ENCODE assay signal across 8 mouse cellular contexts in the genomic region with DNA sequence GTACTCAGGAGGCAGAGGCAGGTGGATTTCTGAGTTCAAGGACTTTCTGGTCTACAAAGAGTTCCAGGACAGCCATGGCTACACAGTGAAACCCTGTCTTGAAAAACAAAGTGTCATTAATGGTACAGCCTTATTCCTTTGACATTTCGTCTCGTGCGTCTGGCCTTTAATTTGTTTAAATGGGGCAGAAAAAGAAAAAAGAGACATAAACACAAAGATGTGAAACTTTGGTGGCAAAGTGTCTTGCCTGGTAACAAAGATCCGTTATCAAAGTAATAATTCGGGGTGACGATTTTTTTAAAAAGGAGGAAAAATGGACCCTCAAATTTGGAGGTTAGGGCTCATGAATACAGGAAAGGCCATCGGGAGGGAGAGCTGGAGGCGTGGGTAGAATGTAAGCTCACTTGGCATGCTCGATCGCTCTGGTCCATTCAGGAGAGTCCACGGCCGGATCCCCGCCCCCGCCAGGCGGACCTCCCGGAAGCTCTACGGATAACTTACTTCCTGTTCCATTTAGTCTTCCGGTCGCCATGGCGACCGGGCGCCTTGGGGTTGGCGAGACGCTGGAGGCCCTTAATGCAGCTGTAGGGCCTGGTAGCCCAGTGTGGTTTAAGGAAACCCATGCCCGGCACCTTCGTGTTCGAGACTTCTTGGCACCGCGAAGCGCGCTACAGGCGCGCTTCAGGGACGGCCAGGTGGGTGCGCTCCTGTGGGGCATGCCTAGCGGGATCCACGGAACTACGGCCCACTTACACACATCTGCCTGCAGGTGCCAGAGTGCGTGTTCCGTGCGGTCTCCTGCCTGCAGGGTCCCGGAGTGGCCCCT. TPM values are rescaled to one million over a fixed set of nuclear protein-coding genes. Genes with fewer than 3 reads are reported as not detected.
DNase-seq lines count a peak whose midpoint lies in the region; ATAC-seq and TF ChIP-seq lines count a peak whose summit lies in the region.

A gene (plus strand): TSS at position 506 of the 826 bp plus-strand sequence.

- peak within 1 kb of the TSS; percentile 84 for H3K27ac ChIP-seq in heart, embryonic 10.5 days
- H3K27ac ChIP-seq in kidney, embryonic 15.5 days: peak within 1 kb of the TSS; percentile 79
- H3K27ac ChIP-seq in liver, embryonic 12.5 days: peak within 1 kb of the TSS; percentile 95
- peak within 1 kb of the TSS; percentile 75 for H3K27ac ChIP-seq in stomach, embryonic 15.5 days

- no peaks in the 10 kb centered on the region for H3K27me3 ChIP-seq in C2C12 (ENCODE audit: control insufficient read depth, insufficient read depth, insufficient read length)
- H3K27me3 ChIP-seq in heart, embryonic 10.5 days (ENCODE audit: insufficient read depth, poor library complexity, severe bottlenecking): no peaks in the 10 kb centered on the region
- no peaks in the 10 kb centered on the region for H3K27me3 ChIP-seq in kidney, embryonic 15.5 days
- H3K27me3 ChIP-seq in liver, embryonic 12.5 days (replicated peaks): no peaks in the 10 kb centered on the region
- H3K27me3 ChIP-seq in stomach, embryonic 15.5 days (replicated peaks): no peaks in the 10 kb centered on the region

- DNase-seq in brain, adult 2 months (ENCODE audit: low read depth, low spot score): peak; percentile 97
- DNase-seq in heart, embryonic 10.5 days (ENCODE audit: low spot score): peak; percentile 98
- peak; percentile 83 to 88 for DNase-seq in natural killer cell, adult 2 months (ENCODE audit: low spot score in 2 of 2)

- H3K79me2 ChIP-seq in C2C12 (ENCODE audit: control insufficient read depth, insufficient read depth): peaks cover 11% of the 10 kb centered on the region

- H3K4me1 ChIP-seq in heart, embryonic 10.5 days: peaks cover 64% of the 10 kb centered on the region
- H3K4me1 ChIP-seq in kidney, embryonic 15.5 days: peaks cover 57% of the 10 kb centered on the region
- peaks cover 62% of the 10 kb centered on the region for H3K4me1 ChIP-seq in liver, embryonic 12.5 days
- H3K4me1 ChIP-seq in stomach, embryonic 15.5 days: peaks cover 34% of the 10 kb centered on the region

- peak within 1 kb of the TSS; percentile 49 for H3K4me3 ChIP-seq in C2C12 (ENCODE audit: insufficient read depth, poor library complexity, severe bottlenecking)
- peak within 1 kb of the TSS; percentile 85 for H3K4me3 ChIP-seq in heart, embryonic 10.5 days
- peak within 1 kb of the TSS; percentile 74 for H3K4me3 ChIP-seq in kidney, embryonic 15.5 days (replicated peaks)
- H3K4me3 ChIP-seq in liver, embryonic 12.5 days: peak within 1 kb of the TSS; percentile 80
- peak within 1 kb of the TSS; percentile 69 for H3K4me3 ChIP-seq in stomach, embryonic 15.5 days (replicated peaks)

- TF ChIP-seq CTCF in C2C12 (IDR thresholded peaks at IDR 0.05; ENCODE audit: control insufficient read depth, insufficient read depth, insufficient read length): no peak

- WGBS in heart, embryonic 10.5 days: 7% methylated on average over 42 of the region's 42 CpGs
- WGBS in kidney, embryonic 15.5 days: 5% methylated on average over 42 of the region's 42 CpGs
- 5% methylated on average over 42 of the region's 42 CpGs for WGBS in liver, embryonic 12.5 days (ENCODE audit: insufficient replicate concordance)
- WGBS in stomach, embryonic 15.5 days: 6% methylated on average over 42 of the region's 42 CpGs

- peaks cover 5% of the 10 kb centered on the region for H3K79me3 ChIP-seq in C2C12 (ENCODE audit: low read depth)

- peak within 1 kb of the TSS; percentile 73 for H3ac ChIP-seq in C2C12 (ENCODE audit: control insufficient read depth, insufficient read length, low read depth)

- ATAC-seq in erythroblast, adult 5-6 weeks (replicated peaks; ENCODE audit: low FRiP score, poor library complexity, severe bottlenecking): peak; percentile 58
- ATAC-seq in kidney, embryonic 15.5 days (replicated peaks; ENCODE audit: low FRiP score): peak; percentile 70
- peak; percentile 71 for ATAC-seq in liver, embryonic 12.5 days
- ATAC-seq in stomach, embryonic 15.5 days (ENCODE audit: insufficient read depth, low FRiP score, low read depth): peak; percentile 63

- peaks cover 24% of the 10 kb centered on the region for H3K36me3 ChIP-seq in C2C12 (ENCODE audit: control insufficient read depth, insufficient read depth)
- peaks cover 55% of the 10 kb centered on the region for H3K36me3 ChIP-seq in heart, embryonic 10.5 days
- H3K36me3 ChIP-seq in kidney, embryonic 15.5 days: peaks cover 55% of the 10 kb centered on the region
- H3K36me3 ChIP-seq in liver, embryonic 12.5 days: peaks cover 52% of the 10 kb centered on the region
- H3K36me3 ChIP-seq in stomach, embryonic 15.5 days: peaks cover 27% of the 10 kb centered on the region

- peak within 1 kb of the TSS; percentile 59 for H3K9ac ChIP-seq in kidney, embryonic 15.5 days
- H3K9ac ChIP-seq in liver, embryonic 12.5 days: peak within 1 kb of the TSS; percentile 89
- H3K9ac ChIP-seq in stomach, embryonic 15.5 days: peak within 1 kb of the TSS; percentile 44

- H3K9me3 ChIP-seq in heart, embryonic 10.5 days: no peaks in the 10 kb centered on the region
- no peaks in the 10 kb centered on the region for H3K9me3 ChIP-seq in kidney, embryonic 15.5 days (replicated peaks)
- no peaks in the 10 kb centered on the region for H3K9me3 ChIP-seq in liver, embryonic 12.5 days (replicated peaks)
- H3K9me3 ChIP-seq in stomach, embryonic 15.5 days: no peaks in the 10 kb centered on the region

- peak within 1 kb of the TSS; percentile 95 for H3K4me2 ChIP-seq in kidney, embryonic 15.5 days
- peak within 1 kb of the TSS; percentile 96 for H3K4me2 ChIP-seq in liver, embryonic 12.5 days
- H3K4me2 ChIP-seq in stomach, embryonic 15.5 days: peak within 1 kb of the TSS; percentile 99

TF ChIP-seq in C2C12, 6 proteins besides CTCF, POLR2A, EP300 and RAD21:
- TF ChIP-seq MYOG (IDR thresholded peaks at IDR 0.05; ENCODE audit: control insufficient read depth, extremely low read depth, insufficient read length): no peak
- no peak for TF ChIP-seq MYOD1 (IDR thresholded peaks at IDR 0.05; ENCODE audit: control insufficient read depth, insufficient read length, low read depth)
- TF ChIP-seq MAX (IDR thresholded peaks at IDR 0.05): peak; percentile 59
- TF ChIP-seq FOSL1 (IDR thresholded peaks at IDR 0.05; ENCODE audit: insufficient read depth, low read length, poor library complexity, severe bottlenecking): no peak

RNA-seq across cellular contexts. Expression of the gene that starts here (rescaled TPM):
- 56.1 TPM for polyA plus RNA-seq in C2C12 (2012; fragmentation: generic; extraction: Trizol)
- total RNA-seq in erythroblast, adult 5-6 weeks (2015; ENCODE audit: low replicate concordance): 26.8 and 47.5 TPM in 2 replicates
- 10.3 and 11.4 TPM in 2 replicates for total RNA-seq in erythroblast, adult 5-6 weeks (2017; ENCODE audit: low replicate concordance)
- polyA plus RNA-seq in heart, embryonic 10.5 days (2016; fragmentation: Nextera tagmentation; extraction: Ambion mirVana): 106 and 122 TPM in 2 replicates
- 155 and 180 TPM in 2 replicates for polyA plus RNA-seq in kidney, embryonic 15.5 days (2015; fragmentation: Nextera tagmentation; extraction: Ambion mirVana)
- 52.7 and 58.9 TPM in 2 replicates for polyA plus RNA-seq in liver, embryonic 12.5 days (2016; fragmentation: Nextera tagmentation; extraction: Ambion mirVana)
- 108 and 126 TPM in 2 replicates for polyA plus RNA-seq in stomach, embryonic 15.5 days (2015; fragmentation: Nextera tagmentation; extraction: Ambion mirVana)

Comparison
In these comparisons a context has a peak if more than half of its experiments do, and no peak if none do; other contexts are left out.
1. Peak in every context shown above with its lines: DNase-seq, ATAC-seq, H3K4me3 ChIP-seq and H3K27ac ChIP-seq.